Mouse (Mus musculus): ENCODE data around the gene Mob2. TPM values are rescaled to one million over a fixed set of nuclear protein-coding genes. Genes with fewer than 3 reads are reported as not detected.

Gene Mob2
- total RNA-seq, 2 experiments from 2014 or later, result 37.7 to 39.1 TPM

DNA sequence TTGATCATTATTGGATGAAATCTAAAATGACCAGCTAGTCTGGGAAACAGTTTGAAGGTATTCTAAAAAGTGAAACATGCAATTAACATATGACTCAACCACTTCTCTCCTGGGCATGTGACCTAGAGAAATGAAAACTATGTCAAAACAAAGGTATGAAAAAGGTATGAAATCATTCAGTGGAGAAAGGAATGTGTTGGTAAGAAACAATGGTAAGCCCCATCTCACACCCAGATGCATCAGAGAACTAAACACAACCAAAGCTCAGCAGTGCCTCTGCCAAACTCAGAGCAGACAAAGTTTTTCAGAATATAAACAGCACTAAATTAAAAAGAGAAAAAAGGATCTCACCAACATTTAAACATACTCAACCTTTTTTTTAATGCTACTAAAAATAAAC lies 30.8 kb downstream of the Mob2 start:
- DNase-seq (ENCODE audit: low spot score in 2 of 2), result no peak

DNA sequence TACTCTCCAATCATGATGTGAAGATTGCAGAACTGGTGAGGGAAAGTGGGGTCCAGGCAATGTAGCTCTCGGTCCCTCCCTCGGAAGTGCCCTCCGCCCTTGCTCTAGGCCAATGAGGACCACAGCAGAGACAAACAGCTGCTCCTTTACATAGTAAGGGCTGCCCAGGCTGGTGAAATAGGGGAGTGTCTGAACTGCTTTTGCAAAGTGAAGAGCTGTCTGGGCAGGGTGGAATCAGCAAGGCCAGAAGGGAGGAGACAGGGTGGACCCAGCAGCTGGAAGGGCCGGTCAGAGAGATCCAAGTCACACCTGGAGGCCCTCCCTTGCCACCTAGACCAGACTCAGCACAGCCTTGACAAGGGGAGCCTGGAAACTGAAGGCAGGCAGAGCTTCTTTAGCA lies 34.9 kb downstream of the Mob2 start:
- no peak for DNase-seq (ENCODE audit: low spot score in 2 of 2)

DNA sequence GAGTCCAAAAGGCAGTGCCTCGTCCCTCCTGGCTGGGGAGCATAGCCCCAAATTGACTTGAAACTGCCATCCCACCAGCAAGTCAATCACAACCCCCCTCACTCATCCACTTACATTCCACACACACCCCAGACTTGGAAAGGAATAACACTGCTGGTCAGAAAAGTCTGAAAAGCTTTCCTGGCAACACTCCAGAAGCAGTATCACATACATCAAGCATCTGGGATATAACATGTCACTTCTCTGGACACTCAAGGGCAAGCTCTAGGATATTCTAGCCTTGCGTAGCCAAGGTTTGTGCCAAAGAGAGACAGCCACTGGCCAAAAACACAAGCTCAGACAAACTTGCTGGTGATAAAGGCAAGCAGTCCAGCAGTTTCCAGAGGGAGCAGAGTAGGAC lies 35.7 kb downstream of the Mob2 start:
- no peak for DNase-seq (ENCODE audit: low spot score in 2 of 2)

DNA sequence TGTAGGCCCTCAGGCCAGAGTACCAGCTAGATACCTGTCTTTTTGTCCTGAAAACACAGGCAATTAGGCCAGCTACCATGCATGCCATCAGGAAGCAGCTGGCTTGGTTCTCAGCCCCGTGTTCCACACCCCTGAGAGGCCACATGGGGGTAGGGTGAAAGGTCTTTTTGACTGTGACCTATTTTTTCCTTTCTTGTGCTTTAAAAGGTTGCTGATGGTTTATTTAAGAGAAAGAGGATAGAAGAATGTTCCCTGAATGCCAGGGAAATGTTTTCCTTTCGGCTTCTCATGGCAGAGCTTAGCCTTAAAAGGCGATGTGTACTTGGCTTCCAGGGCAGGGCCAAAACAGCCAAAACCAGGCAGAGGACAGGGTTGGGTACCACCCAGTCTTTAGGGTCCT lies 40.0 kb downstream of the Mob2 start:
- DNase-seq (ENCODE audit: low spot score in 2 of 2), result no peak

DNA sequence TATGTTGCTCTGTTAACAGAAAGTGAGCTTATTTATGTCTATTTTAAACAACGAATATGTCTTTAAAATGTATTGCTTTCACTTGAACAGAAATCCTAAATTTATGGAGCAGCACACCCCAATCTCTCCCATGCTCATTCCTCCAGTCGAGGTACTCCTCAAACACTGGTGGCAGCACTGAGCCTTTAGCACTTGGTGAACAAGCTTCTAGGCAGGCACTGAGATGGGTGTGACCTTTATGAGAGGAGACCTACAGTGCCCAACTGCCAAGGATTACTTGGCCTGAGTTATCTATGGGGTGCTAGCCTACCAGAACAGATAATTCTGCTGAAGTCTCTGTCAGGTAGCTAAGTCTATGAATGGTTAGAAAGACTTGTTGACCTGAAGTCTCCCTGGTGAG lies 41.2 kb downstream of the Mob2 start:
- DNase-seq (ENCODE audit: low spot score in 2 of 2), result no peak

DNA sequence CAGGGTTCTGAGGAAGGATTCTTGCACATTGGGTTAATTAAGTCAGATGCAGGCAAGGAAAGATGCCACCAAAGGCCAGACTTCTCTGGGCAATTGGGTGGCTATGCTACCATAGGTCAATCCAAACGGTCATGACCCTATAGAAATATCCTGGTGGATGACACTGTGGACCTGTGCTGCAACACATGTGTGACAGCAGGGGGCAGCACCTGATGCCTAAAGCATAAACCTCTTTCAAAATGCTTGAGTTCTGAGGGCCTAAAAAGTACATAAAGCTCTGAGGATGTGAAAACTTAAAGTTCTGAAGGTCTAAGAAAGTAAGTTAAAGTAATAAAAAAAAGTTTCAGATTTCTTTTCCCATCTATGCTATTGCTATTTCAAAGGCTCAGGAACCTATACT lies 44.3 kb downstream of the Mob2 start:
- peak in 1 of 2 experiments; percentile 47 for DNase-seq (ENCODE audit: low spot score in 2 of 2)

DNA sequence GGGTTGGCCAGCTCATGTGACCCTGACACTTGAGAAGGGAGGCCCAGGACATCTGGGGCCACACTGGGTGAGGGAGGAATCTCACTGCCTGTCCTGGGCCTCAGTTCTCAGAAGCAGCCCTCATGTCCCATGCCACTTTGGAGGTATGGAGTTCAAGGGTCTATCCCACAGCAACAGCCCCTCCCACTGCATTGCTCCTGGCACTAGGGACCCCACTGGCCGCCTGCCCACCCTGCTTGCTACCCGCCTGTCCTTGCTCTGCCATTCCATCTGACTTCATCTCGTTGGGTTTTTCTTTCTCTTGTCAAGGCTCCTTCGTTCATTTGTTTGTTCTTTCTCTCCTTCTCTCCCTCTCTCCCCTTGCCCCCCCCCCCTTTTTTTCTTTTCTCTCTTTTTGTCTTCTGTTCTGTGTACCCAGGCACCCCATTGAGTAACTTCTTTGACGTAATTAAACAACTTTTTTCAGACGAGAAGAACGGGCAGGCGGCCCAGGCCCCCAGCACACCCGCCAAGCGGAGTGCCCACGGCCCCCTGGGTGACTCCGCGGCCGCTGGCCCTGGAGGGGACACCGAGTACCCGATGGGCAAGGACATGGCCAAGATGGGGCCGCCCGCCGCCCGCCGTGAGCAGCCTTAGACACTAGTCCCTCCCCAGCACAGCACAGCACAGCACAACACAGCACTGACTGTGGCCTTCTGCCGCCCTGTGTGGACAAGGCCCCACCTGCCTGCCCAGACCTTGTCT lies 59.1 kb downstream of the Mob2 start:
- no peak for DNase-seq (ENCODE audit: low spot score in 2 of 2)

DNA sequence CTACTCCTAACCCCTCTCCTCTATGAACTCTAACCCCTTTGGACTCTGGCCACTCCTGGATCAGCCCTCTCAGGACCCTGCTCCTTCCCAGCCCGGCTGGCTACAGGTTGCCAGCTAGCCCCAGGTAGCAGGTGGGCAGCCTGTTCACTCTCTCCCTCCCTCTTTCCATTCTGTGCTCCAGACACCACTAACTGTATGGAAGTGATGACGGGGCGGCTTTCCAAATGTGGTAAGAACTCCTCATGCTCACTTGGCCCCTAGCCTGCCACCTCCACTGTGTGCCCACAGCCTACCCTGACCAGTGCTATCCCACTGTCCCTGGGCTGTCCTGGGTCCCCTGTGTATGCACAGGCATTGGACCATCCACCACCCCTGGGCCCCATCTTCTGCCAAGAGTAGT lies 60.2 kb downstream of the Mob2 start:
- no peak for DNase-seq (ENCODE audit: low spot score in 2 of 2)

DNA sequence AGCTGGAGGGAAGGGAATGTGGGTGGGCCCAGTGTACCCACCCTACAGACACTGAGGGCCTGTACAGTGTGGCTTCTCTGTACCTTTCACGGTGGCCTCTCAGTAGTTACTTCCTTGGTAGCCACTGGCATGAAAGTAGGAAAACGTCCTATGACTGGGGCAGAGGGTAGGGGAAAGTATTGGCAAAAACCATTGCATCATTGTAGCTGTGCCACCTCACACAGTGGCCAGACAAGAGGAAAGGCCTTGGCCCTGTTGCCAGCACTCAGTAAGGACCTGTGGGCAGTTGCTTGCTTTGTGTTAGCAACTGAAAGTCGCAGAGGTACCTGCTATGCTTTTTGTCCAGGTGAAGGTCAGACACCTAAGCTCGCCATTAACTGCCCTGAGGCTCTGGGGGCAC lies 66.7 kb downstream of the Mob2 start:
- DNase-seq (ENCODE audit: low spot score in 2 of 2), result no peak

DNA sequence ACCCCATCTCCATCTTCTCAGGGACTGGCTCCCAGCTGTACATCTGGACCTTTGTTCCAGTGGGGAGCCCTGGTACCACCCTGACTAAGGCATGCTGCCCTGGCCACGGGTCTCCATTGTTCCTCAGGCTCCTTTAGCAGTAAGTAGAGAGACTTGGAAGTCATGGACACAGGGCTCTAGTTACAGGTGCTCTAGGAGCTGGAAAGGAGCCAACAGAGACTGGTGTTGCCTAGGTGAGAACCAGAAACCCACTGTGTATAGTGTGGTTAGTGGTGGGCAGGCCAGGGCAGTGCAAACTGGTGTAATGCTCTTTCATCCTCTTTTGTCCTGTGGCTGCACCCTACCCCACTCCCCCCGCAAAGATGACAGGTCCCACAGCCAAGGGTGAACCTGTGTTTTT lies 69.7 kb downstream of the Mob2 start:
- no peak for DNase-seq (ENCODE audit: low spot score in 2 of 2)

DNA sequence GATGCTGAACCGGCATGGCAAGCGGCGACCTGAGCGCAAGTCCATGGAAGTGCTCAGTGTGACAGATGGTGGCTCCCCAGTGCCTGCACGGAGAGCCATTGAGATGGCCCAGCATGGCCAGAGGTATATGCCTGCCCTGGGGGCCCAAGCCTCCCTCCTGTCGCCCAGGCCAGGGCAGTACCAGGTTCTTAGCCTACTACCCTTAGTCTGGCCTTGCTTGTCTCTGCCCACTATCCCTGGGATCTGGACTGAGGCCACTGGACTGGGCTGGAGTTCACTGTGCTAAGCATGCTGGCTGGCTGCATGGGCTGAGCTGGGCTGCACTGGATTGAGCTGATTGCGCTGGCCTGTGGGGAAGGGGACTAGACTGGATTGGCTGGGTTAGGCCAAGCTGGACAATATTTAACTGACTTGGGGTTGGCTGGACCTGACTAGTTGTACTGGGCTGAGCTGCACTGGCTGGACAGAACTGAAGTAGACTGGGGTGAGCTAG lies 72.5 kb downstream of the Mob2 start:
- DNase-seq (ENCODE audit: low spot score in 2 of 2), result no peak

DNA sequence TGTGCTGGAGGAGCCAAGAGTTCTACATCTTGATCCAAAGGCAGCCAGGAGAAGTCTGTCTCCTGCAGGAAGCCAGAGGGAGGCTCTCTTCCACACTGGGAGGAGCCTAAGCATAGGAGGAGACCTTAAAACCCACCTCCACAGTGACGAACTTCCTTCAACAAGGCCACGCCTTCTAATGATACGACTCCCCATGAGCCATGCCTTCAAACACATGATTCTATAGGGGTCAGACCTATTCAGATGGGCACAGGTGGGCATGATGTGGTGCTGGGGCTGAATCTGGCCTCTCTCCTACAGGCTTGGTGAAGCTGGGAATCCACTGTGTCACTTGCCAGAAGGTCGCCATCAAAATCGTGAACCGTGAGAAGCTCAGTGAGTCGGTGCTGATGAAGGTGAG lies 79.6 kb downstream of the Mob2 start:
- DNase-seq (ENCODE audit: low spot score in 2 of 2), result no peak

DNA sequence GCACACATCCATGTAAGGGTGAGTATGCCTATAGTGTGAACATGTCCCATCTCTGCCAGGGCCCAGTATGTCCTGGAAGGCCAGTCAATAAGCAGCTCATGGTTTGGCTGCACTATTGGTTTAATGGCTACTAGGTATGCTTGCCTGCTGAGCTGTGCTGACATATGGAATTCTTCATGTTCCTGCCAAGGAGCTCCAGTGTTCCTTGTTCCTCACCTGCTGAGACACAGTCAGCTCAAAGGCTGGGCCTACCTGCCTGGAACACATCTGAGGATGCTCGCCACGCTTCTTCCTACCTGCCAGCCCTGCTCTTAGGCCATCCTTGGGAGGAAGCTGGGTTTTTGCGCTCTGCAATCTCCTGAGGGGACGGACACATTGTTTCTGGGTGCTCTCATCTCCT lies 81.6 kb downstream of the Mob2 start:
- no peak for DNase-seq (ENCODE audit: low spot score in 2 of 2)

DNA sequence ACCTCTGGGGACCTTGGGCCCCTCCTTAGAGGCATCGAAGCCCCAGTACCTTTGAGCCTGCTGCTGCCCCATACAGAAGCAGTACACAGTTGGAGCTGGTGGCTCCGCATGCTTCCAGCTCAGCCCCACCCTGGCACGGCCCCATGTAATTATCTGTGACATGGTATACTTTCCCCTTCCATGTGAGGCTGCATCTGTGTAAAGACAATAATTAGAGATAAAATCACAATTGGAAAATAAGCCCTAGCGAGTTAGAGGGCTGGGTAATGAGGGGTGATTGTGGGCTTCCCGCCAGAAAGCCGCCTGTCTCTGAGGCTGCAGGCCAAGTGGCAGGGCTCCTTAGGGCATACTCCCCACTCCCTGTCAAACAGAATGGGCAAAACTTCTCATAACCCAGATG lies 82.9 kb downstream of the Mob2 start:
- DNase-seq (ENCODE audit: low spot score in 2 of 2), result no peak

DNA sequence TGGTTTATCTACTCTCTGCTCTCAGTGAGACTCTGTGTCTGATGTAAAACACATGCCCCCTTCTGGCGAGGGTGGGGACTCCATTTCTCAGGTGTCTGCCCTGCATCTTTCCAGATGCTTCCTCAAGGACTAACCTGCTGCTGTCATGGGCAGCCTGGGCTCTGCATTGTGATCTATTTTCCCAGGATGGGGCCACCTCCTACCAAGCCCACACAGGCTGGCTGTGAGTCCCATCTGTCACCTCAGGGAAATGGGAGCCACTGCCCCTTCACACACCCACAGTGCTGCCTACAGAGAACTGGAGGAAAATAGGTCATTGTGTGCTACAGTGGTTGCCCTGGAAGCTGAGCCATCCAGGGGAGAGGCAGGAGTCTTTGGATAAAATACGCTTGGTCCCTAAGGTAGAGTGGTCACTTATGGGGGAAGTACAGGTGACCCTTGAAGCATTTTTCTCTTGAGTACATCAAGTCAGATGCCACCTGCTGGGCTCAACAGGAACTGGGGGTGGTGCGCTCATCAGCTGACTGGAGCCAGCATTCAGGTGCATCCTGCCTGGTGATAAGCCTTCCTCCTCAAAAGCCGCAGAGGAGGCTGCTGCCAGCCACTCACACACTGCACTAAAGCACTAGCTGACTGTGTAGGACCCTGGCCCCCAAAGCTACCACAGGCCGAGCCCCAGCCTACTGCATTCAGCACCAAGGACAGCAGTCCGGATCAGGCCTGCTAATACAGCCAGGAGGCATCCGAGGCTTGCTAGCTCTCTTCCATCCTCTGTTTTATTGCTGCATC lies 87.8 kb downstream of the Mob2 start:
- peak; percentile 40 to 64 for DNase-seq (ENCODE audit: low spot score in 2 of 2)

DNA sequence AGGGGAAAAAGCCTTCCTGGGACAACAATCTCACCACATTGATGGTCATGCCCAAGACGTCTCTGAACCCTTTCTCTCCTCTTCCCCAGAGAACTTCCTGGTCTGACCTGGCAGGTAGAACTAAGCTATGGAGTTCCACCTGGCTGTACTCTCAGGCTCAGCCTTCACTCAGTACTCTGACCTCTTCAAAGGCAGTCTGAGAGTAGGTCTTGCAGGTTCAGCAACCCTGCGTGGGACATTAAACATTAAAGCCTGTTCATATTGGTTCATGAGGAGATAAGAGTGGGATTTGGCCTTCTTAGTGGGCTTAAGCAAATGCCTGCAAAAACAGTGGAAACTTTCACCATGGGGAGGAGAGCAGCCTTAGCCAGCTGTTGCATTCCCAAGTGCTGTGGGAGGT lies 94.6 kb downstream of the Mob2 start:
- DNase-seq (ENCODE audit: low spot score in 2 of 2), result no peak

DNA sequence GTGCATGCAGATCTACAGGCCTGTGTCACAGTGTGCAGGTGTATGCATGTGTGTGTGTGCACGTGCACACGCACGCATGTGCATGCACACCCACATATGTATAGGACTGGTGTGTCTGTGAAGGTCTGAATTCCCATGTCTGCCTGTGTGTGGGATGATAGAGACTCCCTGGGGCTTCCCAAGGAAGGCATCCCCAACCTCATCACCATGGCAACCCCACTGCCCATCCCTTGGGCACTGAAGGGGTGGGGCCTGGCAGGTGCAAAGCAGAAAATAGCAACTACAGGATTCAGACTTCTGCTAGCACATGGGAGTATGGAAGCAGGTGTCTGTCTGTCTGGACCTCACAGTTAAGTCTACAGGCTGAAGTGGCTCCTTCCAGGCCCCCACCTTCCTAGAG lies 98.3 kb downstream of the Mob2 start:
- no peak for DNase-seq (ENCODE audit: low spot score in 2 of 2)

DNA sequence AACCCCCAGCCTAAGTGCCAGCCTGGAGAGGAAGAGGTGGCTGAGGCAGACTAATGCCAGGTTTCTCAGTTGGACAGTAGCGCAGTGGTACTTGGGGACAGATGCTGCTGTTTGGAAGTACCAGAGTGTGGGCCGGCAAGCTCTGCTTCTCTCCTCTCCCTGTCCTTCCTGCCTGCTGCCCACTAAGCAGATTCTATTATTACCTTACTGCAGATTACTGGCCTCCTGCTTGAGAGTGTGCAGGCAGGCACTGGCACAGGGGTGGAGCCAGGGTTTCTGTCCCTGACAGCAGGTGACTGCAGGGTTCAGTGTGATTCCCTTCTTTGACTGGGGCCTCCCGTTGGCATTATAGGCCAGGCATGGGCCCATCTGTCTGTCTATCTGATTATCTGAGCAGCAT lies 99.4 kb downstream of the Mob2 start:
- peak; percentile 48 to 70 for DNase-seq (ENCODE audit: low spot score in 2 of 2)

DNA sequence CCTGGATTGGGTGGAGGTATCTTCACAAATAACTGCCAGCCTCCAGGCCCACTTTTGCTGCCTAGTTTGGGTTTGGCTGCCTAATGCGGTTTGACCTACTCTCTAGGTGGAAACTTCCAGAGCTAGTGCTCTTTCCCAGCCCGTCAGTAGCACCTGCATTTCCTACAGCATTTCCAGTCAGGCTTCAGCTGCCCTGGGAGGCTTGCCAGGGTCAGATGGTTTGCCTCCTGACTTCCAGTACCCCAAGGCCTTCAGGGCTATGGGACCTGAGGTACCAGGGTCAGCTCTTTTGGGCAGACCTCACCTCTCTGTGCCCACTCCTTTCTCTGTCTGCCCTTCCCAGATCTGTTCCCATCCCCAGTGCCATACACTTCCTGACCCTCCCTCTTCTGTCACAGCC lies 99.9 kb downstream of the Mob2 start:
- DNase-seq (ENCODE audit: low spot score in 2 of 2), result no peak

DNA sequence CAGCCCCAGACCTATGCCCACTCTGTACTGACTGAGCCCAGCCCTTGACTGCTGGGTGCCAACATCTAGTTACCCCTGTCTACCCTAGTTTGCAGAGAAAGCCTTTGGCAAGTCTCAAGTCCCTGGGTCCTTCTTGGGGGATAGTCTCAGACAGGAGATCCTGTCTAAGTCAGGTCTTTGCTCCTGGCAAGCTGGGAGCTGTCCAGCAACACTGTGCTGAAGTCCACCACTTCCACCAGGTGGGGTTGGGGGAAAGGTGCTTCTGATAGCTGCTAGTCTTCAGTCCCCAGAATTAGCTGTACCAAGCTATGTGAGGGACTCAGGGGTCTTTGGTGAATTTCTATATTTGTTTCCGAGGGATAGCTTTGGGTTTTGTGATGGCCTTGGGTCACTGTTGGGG lies 101.7 kb downstream of the Mob2 start:
- no peak for DNase-seq (ENCODE audit: low spot score in 2 of 2)
